Mouse (Mus musculus): ENCODE measurements around the gene 4930404N11Rik. TPM values are rescaled to one million over a fixed set of nuclear protein-coding genes. Genes with fewer than 3 reads are reported as not detected.

4930404N11Rik gene
- polyA plus RNA-seq, 1 experiment from 2014 or later = 0.31 TPM

- Histone ChIP-seq H3K9me3 (ENCODE audit: control insufficient read depth, low read length) (no peaks in the 10 kb centered on the region), H3K4me2 (ENCODE audit: low read depth, low read length) (peak overlapping the region; percentile 49), H3K27ac (replicated peaks; ENCODE audit: low read depth, low read length) (no peak overlapping the region; the same call in 1 of the 2 replicates), H3K4me1 (ENCODE audit: control insufficient read depth, insufficient read depth, low read length) (peaks cover 19% of the 10 kb centered on the region), H3K27me3 (replicated peaks; ENCODE audit: control insufficient read depth, insufficient read depth, low read length) (peaks cover 37% of the 10 kb centered on the region), H3K4me3 (ENCODE audit: low read depth, low read length) (peak overlapping the region; percentile 21), H3K36me3 (ENCODE audit: control insufficient read depth, insufficient read depth, low read length) (peaks cover 13% of the 10 kb centered on the region), H3K9ac (ENCODE audit: low read depth, low read length) (peak overlapping the region; percentile 40)
- 15% methylated on average over 32 of the region's 55 CpGs for WGBS
- ATAC-seq (ENCODE audit: low read depth) = no peak
- DNase-seq (ENCODE audit: low spot score) = peak; percentile 79
Observed at GRCm38 (mm10) chr10:81346453-81347067, 19.1 kb downstream of the 4930404N11Rik start.

GRCm38 (mm10) chr10:81345162-81345534 is 20.5 kb downstream of the 4930404N11Rik start:
- Histone ChIP-seq H3K36me3 (ENCODE audit: control insufficient read depth, insufficient read depth, low read length) (peaks cover 13% of the 10 kb centered on the region), H3K9ac (ENCODE audit: low read depth, low read length) (no peak overlapping the region), H3K27me3 (replicated peaks; ENCODE audit: control insufficient read depth, insufficient read depth, low read length) (peaks cover 41% of the 10 kb centered on the region), H3K27ac (replicated peaks; ENCODE audit: low read depth, low read length) (no peak overlapping the region), H3K9me3 (ENCODE audit: control insufficient read depth, low read length) (no peaks in the 10 kb centered on the region), H3K4me2 (ENCODE audit: low read depth, low read length) (no peak overlapping the region), H3K4me3 (ENCODE audit: low read depth, low read length) (no peak overlapping the region), H3K4me1 (ENCODE audit: control insufficient read depth, insufficient read depth, low read length) (peaks cover 19% of the 10 kb centered on the region)
- ATAC-seq (ENCODE audit: low read depth) (no peak), DNase-seq (ENCODE audit: low spot score) (no peak)
- 84% methylated on average over 4 of the region's 4 CpGs for WGBS

GRCm38 (mm10) chr10:81344421-81345161 is 21.0 kb downstream of the 4930404N11Rik start:
- H3K4me1 ChIP-seq (ENCODE audit: control insufficient read depth, insufficient read depth, low read length) = peaks cover 17% of the 10 kb centered on the region
- DNase-seq (ENCODE audit: low spot score) = no peak
- 48% methylated on average over 8 of the region's 8 CpGs for WGBS
- ATAC-seq (ENCODE audit: low read depth) = no peak
- peaks cover 41% of the 10 kb centered on the region for H3K27me3 ChIP-seq (replicated peaks; ENCODE audit: control insufficient read depth, insufficient read depth, low read length)
- H3K4me3 ChIP-seq (ENCODE audit: low read depth, low read length) = no peak overlapping the region
- H3K4me2 ChIP-seq (ENCODE audit: low read depth, low read length) = no peak overlapping the region
- no peak overlapping the region for H3K27ac ChIP-seq (replicated peaks; ENCODE audit: low read depth, low read length)
- H3K9ac ChIP-seq (ENCODE audit: low read depth, low read length) = no peak overlapping the region
- H3K9me3 ChIP-seq (ENCODE audit: control insufficient read depth, low read length) = no peaks in the 10 kb centered on the region
- H3K36me3 ChIP-seq (ENCODE audit: control insufficient read depth, insufficient read depth, low read length) = peaks cover 13% of the 10 kb centered on the region

GRCm38 (mm10) chr10:81342686-81343505 is 22.7 kb downstream of the 4930404N11Rik start, which contains the start of gene Gipc3:
TSS of gene Gipc3 (minus strand) at chr10:81343266.
- WGBS = 10% methylated on average over 20 of the region's 67 CpGs
- Histone ChIP-seq H3K27me3 (replicated peaks; ENCODE audit: control insufficient read depth, insufficient read depth, low read length) (peaks cover 41% of the 10 kb centered on the region), H3K9ac (ENCODE audit: low read depth, low read length) (peak within 1 kb of the TSS; percentile 57), H3K4me3 (ENCODE audit: low read depth, low read length) (peak within 1 kb of the TSS; percentile 42), H3K4me1 (ENCODE audit: control insufficient read depth, insufficient read depth, low read length) (peaks cover 8% of the 10 kb centered on the region; the same call in 1 of the 2 replicates), H3K4me2 (ENCODE audit: low read depth, low read length) (peak within 1 kb of the TSS; percentile 75), H3K36me3 (ENCODE audit: control insufficient read depth, insufficient read depth, low read length) (peaks cover 12% of the 10 kb centered on the region), H3K9me3 (ENCODE audit: control insufficient read depth, low read length) (no peaks in the 10 kb centered on the region), H3K27ac (replicated peaks; ENCODE audit: low read depth, low read length) (no peak within 1 kb of the TSS)
- ATAC-seq (ENCODE audit: low read depth) (no peak), DNase-seq (ENCODE audit: low spot score) (no peak)

- 37% methylated on average over 16 of the region's 16 CpGs for WGBS
- DNase-seq (ENCODE audit: low spot score) (no peak), ATAC-seq (ENCODE audit: low read depth) (no peak)
- Histone ChIP-seq H3K4me3 (ENCODE audit: low read depth, low read length) (no peak overlapping the region), H3K4me2 (ENCODE audit: low read depth, low read length) (no peak overlapping the region), H3K27ac (replicated peaks; ENCODE audit: low read depth, low read length) (no peak overlapping the region), H3K27me3 (replicated peaks; ENCODE audit: control insufficient read depth, insufficient read depth, low read length) (peaks cover 47% of the 10 kb centered on the region), H3K4me1 (ENCODE audit: control insufficient read depth, insufficient read depth, low read length) (no peaks in the 10 kb centered on the region), H3K36me3 (ENCODE audit: control insufficient read depth, insufficient read depth, low read length) (peaks cover 4% of the 10 kb centered on the region), H3K9me3 (ENCODE audit: control insufficient read depth, low read length) (no peaks in the 10 kb centered on the region), H3K9ac (ENCODE audit: low read depth, low read length) (no peak overlapping the region)
Observed at GRCm38 (mm10) chr10:81341333-81341949, 24.2 kb downstream of the 4930404N11Rik start.

GRCm38 (mm10) chr10:81340551-81341332 is 24.9 kb downstream of the 4930404N11Rik start:
- Histone ChIP-seq H3K4me3 (ENCODE audit: low read depth, low read length) (no peak overlapping the region), H3K27ac (replicated peaks; ENCODE audit: low read depth, low read length) (no peak overlapping the region), H3K9me3 (ENCODE audit: control insufficient read depth, low read length) (no peaks in the 10 kb centered on the region), H3K36me3 (ENCODE audit: control insufficient read depth, insufficient read depth, low read length) (no peaks in the 10 kb centered on the region; the same call in 1 of the 2 replicates), H3K9ac (ENCODE audit: low read depth, low read length) (no peak overlapping the region), H3K27me3 (replicated peaks; ENCODE audit: control insufficient read depth, insufficient read depth, low read length) (peaks cover 47% of the 10 kb centered on the region), H3K4me2 (ENCODE audit: low read depth, low read length) (no peak overlapping the region), H3K4me1 (ENCODE audit: control insufficient read depth, insufficient read depth, low read length) (peaks cover 5% of the 10 kb centered on the region)
- WGBS = 33% methylated on average over 17 of the region's 17 CpGs
- DNase-seq (ENCODE audit: low spot score) (no peak), ATAC-seq (ENCODE audit: low read depth) (no peak)

- Histone ChIP-seq H3K9me3 (ENCODE audit: control insufficient read depth, low read length) (no peaks in the 10 kb centered on the region), H3K27ac (replicated peaks; ENCODE audit: low read depth, low read length) (peak overlapping the region; percentile 86), H3K36me3 (ENCODE audit: control insufficient read depth, insufficient read depth, low read length) (no peaks in the 10 kb centered on the region), H3K4me3 (ENCODE audit: low read depth, low read length) (no peak overlapping the region), H3K9ac (ENCODE audit: low read depth, low read length) (no peak overlapping the region), H3K4me1 (ENCODE audit: control insufficient read depth, insufficient read depth, low read length) (peaks cover 13% of the 10 kb centered on the region), H3K4me2 (ENCODE audit: low read depth, low read length) (no peak overlapping the region), H3K27me3 (replicated peaks; ENCODE audit: control insufficient read depth, insufficient read depth, low read length) (peaks cover 28% of the 10 kb centered on the region)
- ATAC-seq (ENCODE audit: low read depth) (no peak), DNase-seq (ENCODE audit: low spot score) (no peak)
- 85% methylated on average over 4 of the region's 4 CpGs for WGBS
Observed at GRCm38 (mm10) chr10:81336558-81336957, 29.1 kb downstream of the 4930404N11Rik start.

All from embryonic facial prominence, embryonic 14.5 days (tissue).